ENCODE assay signal across 20 mouse cellular contexts in genomic region chr9:74929981-74930423, GRCm38 (mm10). TPM values are rescaled to one million over a fixed set of nuclear protein-coding genes. Genes with fewer than 3 reads are reported as not detected.
DNase-seq lines count a peak whose midpoint lies in the region; ATAC-seq and TF ChIP-seq lines count a peak whose summit lies in the region.
"Had no signal": no experiment of that assay in that cellular context is flagged by ENCODE, and none has a peak within 500 bp of the region (broad histone marks: within the 10 kb centered on the region; RNA-seq: fewer than 3 reads in every experiment).

No protein-coding gene starts in this region.

- no peak overlapping the region for H3K4me2 ChIP-seq in liver, embryonic 15.5 days
- no peak overlapping the region for H3K4me2 ChIP-seq in intestine, postnatal 0 days (replicated peaks; ENCODE audit: low read depth)
- H3K4me2 ChIP-seq: forebrain, embryonic 15.5 days; heart, embryonic 11.5 days; limb, embryonic 13.5 days had no signal

- no peaks in the 10 kb centered on the region for H3K27me3 ChIP-seq in liver, embryonic 15.5 days
- no peaks in the 10 kb centered on the region for H3K27me3 ChIP-seq in intestine, postnatal 0 days (replicated peaks; ENCODE audit: control insufficient read depth, insufficient read depth, low read length)
- H3K27me3 ChIP-seq: forebrain, embryonic 15.5 days; limb, embryonic 13.5 days had no signal

- peak; percentile 52 for ATAC-seq in liver, embryonic 15.5 days (ENCODE audit: insufficient read depth)
- ATAC-seq in intestine, postnatal 0 days: peak; percentile 61; the same call in 1 of the 2 replicates
- ATAC-seq: forebrain, embryonic 15.5 days; hindbrain, embryonic 16.5 days had no signal

- DNase-seq in adrenal gland, adult 2 months: peak; percentile 62
- no peak for DNase-seq in adrenal gland, postnatal 25 days
- DNase-seq in kidney, adult 8-10 months: peak; percentile 60 to 72
- DNase-seq in kidney, adult 18-20 months: no peak
- no peak for DNase-seq in liver
- no peak for DNase-seq in lung, postnatal 25 days (ENCODE audit: low spot score)
- DNase-seq: cerebellum, adult 11-12 months; cerebellum, postnatal 10 days; gastrocnemius, postnatal 10 days; layer of hippocampus, adult 9-11 months; lung, adult 2 months; lung, postnatal 14 days; midbrain, embryonic 14.5 days had no signal

- H3K9me3 ChIP-seq in liver, embryonic 15.5 days (replicated peaks): no peaks in the 10 kb centered on the region
- no peaks in the 10 kb centered on the region for H3K9me3 ChIP-seq in intestine, postnatal 0 days (ENCODE audit: control insufficient read depth)
- H3K9me3 ChIP-seq: embryonic facial prominence, embryonic 10.5 days; forebrain, embryonic 15.5 days; limb, embryonic 13.5 days had no signal

- H3K4me1 ChIP-seq in liver, embryonic 15.5 days (replicated peaks): no peaks in the 10 kb centered on the region
- no peaks in the 10 kb centered on the region for H3K4me1 ChIP-seq in intestine, postnatal 0 days (replicated peaks; ENCODE audit: control insufficient read depth, insufficient read depth, low read length)

- H3K27ac ChIP-seq in liver, embryonic 15.5 days (replicated peaks): no peak overlapping the region
- H3K27ac ChIP-seq in intestine, postnatal 0 days (ENCODE audit: low read depth, low read length): no peak overlapping the region
- H3K27ac ChIP-seq: embryonic facial prominence, embryonic 10.5 days; forebrain, embryonic 15.5 days; limb, embryonic 13.5 days had no signal

- TF ChIP-seq CTCF in intestine, postnatal 0 days (IDR thresholded peaks at IDR 0.05; ENCODE audit: low read depth): no peak

- 68% methylated on average over 4 of the region's 4 CpGs for WGBS in liver, embryonic 15.5 days (ENCODE audit: insufficient replicate concordance)
- 75% methylated on average over 4 of the region's 4 CpGs for WGBS in intestine, postnatal 0 days

- H3K9ac ChIP-seq in liver, embryonic 15.5 days: no peak overlapping the region
- H3K9ac ChIP-seq in intestine, postnatal 0 days (ENCODE audit: low read depth, low read length): no peak overlapping the region
- H3K9ac ChIP-seq: forebrain, embryonic 15.5 days; limb, embryonic 13.5 days had no signal

- H3K36me3 ChIP-seq in liver, embryonic 15.5 days (replicated peaks): no peaks in the 10 kb centered on the region
- no peaks in the 10 kb centered on the region for H3K36me3 ChIP-seq in intestine, postnatal 0 days (ENCODE audit: control insufficient read depth, insufficient read depth)
- H3K36me3 ChIP-seq: embryonic facial prominence, embryonic 10.5 days; forebrain, embryonic 15.5 days; limb, embryonic 13.5 days had no signal

- no peak overlapping the region for H3K4me3 ChIP-seq in liver, embryonic 15.5 days (replicated peaks)
- H3K4me3 ChIP-seq in intestine, postnatal 0 days (ENCODE audit: low read depth, low read length): no peak overlapping the region
- H3K4me3 ChIP-seq: embryonic facial prominence, embryonic 10.5 days; forebrain, embryonic 15.5 days; limb, embryonic 13.5 days had no signal

RNA-seq across cellular contexts. Expression of gene Fam214a, which starts 22.7 kb away (rescaled TPM):
- 10 to 100 TPM; 80.1 to 86.7 TPM for total RNA-seq in adrenal gland, adult 2 months (2021)
- polyA plus RNA-seq in adrenal gland, adult 2 months (2012; rRNA removed): 16.7 and 21.1 TPM in 2 replicates
- 110 and 125 TPM in 2 replicates for total RNA-seq in adrenal gland, postnatal 25 days (2021)
- polyA plus RNA-seq in liver, embryonic 15.5 days (2015; fragmentation: Nextera tagmentation; extraction: Ambion mirVana): 1.9 and 2.1 TPM in 2 replicates
- polyA plus RNA-seq in intestine, postnatal 0 days (2015; fragmentation: Nextera tagmentation; extraction: Ambion mirVana): 5.1 and 5.7 TPM in 2 replicates

Comparison
In these comparisons a context has a peak if more than half of its experiments do, and no peak if none do; other contexts are left out.
1. DNase-seq: peak in adrenal gland, adult 2 months (single experiment) and kidney, adult 8-10 months (2 of 2); none in adrenal gland, postnatal 25 days (single experiment), kidney, adult 18-20 months (single experiment), liver (single experiment) and lung, postnatal 25 days (single experiment).